Mouse (Mus musculus): ENCODE results near the gene Haus3. TPM values are rescaled to one million over a fixed set of nuclear protein-coding genes. Genes with fewer than 3 reads are reported as not detected.

Haus3 gene
- total and polyA plus RNA-seq, 3 experiments = 2.0 to 111 (median 94.2) TPM

DNA sequence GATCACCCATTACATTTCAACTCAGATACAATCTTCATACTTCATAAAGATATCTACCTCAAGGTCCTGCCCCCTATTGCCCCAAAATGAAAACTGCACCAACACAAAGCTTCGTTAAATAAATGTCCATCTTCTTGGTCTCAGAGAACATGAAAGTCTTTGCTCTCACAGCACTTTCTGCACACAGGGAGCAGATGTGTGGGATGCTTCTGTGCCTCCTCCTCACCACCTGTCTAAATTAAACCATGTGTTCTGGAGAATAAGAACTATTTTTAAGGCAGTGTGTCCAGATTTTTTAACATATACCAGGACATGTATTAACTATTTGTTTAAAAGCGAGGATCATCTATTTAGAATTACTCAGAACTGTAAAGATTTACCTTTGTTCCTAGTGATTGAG, 36.6 kb downstream of the Haus3 start:
- H3K9me3 ChIP-seq (replicated peaks) = no peaks in the 10 kb centered on the region
- ATAC-seq (ENCODE audit: extremely low read depth, insufficient number of reproducible peaks, low FRiP score, poor library complexity, severe bottlenecking) (no peak), DNase-seq (ENCODE audit: low spot score) (no peak)
- no peak overlapping the region for H3K4me3 ChIP-seq (ENCODE audit: low read depth, low read length)
- no peak for TF ChIP-seq GATA1 (IDR thresholded peaks at IDR 0.05; ENCODE audit: borderline replicate concordance, low read length)
- TF ChIP-seq TAL1 (conservative IDR thresholded peaks at IDR 0.05; ENCODE audit: low read depth, low read length) = no peak
- no peak for TF ChIP-seq CTCF (IDR thresholded peaks at IDR 0.05; ENCODE audit: low read depth, low read length)
- no peak for TF ChIP-seq POLR2AphosphoS5 (IDR thresholded peaks at IDR 0.05; ENCODE audit: insufficient replicate concordance, low read depth, low read length)
- TF ChIP-seq GATA2 (IDR thresholded peaks at IDR 0.05; ENCODE audit: borderline replicate concordance, low read depth, low read length) = no peak
- no peaks in the 10 kb centered on the region for H3K36me3 ChIP-seq (replicated peaks)
- no peaks in the 10 kb centered on the region for H3K4me1 ChIP-seq (ENCODE audit: insufficient read depth, low read depth, low read length)
- peaks cover 7% of the 10 kb centered on the region; the same call in 1 of the 2 replicates for H3K27me3 ChIP-seq (ENCODE audit: insufficient read depth, low read length)

DNA sequence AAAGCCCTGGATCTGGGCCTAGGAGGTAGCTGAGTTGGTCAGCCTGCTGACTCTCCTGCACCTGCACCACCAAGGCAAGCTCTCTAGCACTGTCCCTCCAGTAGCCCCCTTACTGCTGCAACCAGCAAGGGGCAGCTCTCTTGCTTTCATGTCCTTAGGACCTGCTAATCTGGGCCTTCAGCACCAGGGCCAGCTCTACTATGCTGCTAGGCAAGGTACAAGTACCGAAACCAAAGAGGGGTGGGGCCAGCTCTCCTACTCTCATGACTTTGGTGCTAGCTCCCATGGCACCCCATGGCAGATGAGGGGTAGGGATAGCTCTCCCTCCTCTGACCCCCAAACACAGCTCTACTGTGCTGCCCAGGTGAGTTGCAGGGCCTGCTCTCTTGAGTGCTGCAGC, 45.2 kb downstream of the Haus3 start:
- Histone ChIP-seq H3K27me3 (ENCODE audit: insufficient read depth, low read length) (0 out of 2 replicates have a peak, but pooled peaks cover 3% of the 10 kb centered on the region), H3K4me3 (ENCODE audit: low read depth, low read length) (no peak overlapping the region), H3K9me3 (replicated peaks) (no peaks in the 10 kb centered on the region), H3K4me1 (ENCODE audit: insufficient read depth, low read depth, low read length) (no peaks in the 10 kb centered on the region; the same call in 1 of the 2 replicates), H3K36me3 (replicated peaks) (no peaks in the 10 kb centered on the region)
- TF ChIP-seq GATA2 (IDR thresholded peaks at IDR 0.05; ENCODE audit: borderline replicate concordance, low read depth, low read length) (no peak), TAL1 (conservative IDR thresholded peaks at IDR 0.05; ENCODE audit: low read depth, low read length) (no peak), GATA1 (IDR thresholded peaks at IDR 0.05; ENCODE audit: borderline replicate concordance, low read length) (no peak), POLR2AphosphoS5 (IDR thresholded peaks at IDR 0.05; ENCODE audit: insufficient replicate concordance, low read depth, low read length) (no peak), CTCF (IDR thresholded peaks at IDR 0.05; ENCODE audit: low read depth, low read length) (no peak)
- DNase-seq (ENCODE audit: low spot score) = no peak
- no peak for ATAC-seq (ENCODE audit: extremely low read depth, insufficient number of reproducible peaks, low FRiP score, poor library complexity, severe bottlenecking)

DNA sequence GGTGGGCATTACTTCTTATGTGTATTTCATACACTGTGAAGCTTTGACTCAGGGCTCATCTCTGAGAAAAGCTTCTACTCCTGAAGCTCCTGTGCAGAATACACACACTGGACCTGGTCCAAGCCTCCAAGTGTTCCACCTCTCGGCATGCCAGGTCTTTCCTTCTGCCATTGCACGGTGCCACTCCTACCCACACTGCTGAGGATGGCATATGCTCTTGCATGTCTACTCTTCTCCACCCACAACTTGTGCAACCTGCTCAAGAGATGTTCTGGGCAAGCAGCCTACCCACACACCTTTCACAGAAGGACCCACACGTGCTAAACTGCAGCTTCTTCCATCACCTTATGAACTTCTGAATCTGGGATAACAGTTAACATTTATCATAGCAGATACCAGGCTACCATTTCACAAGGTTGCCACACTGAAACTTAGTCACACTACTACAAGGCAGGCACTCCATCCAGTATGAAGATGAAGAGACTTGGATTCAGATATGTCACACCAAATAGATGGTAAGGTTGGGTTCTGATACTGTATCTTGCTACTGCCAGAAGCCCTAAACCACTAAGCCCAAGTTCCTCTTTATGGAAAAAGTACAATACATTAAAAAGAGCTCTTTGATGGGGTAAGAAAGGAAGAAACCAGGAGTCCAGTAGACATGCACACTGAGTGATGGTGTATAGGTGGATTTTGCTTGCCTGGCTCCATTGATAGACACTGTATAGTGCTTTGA, 50.0 kb downstream of the Haus3 start:
- H3K4me1 ChIP-seq (ENCODE audit: insufficient read depth, low read depth, low read length) = no peaks in the 10 kb centered on the region; the same call in 1 of the 2 replicates
- no peak for ATAC-seq (ENCODE audit: extremely low read depth, insufficient number of reproducible peaks, low FRiP score, poor library complexity, severe bottlenecking)
- TF ChIP-seq CTCF (IDR thresholded peaks at IDR 0.05; ENCODE audit: low read depth, low read length) (no peak), TAL1 (conservative IDR thresholded peaks at IDR 0.05; ENCODE audit: low read depth, low read length) (no peak)
- H3K4me3 ChIP-seq (ENCODE audit: low read depth, low read length) = no peak overlapping the region
- H3K36me3 ChIP-seq (replicated peaks) = no peaks in the 10 kb centered on the region
- DNase-seq (ENCODE audit: low spot score) = no peak
- H3K9me3 ChIP-seq (replicated peaks) = no peaks in the 10 kb centered on the region
- no peaks in the 10 kb centered on the region for H3K27me3 ChIP-seq (ENCODE audit: insufficient read depth, low read length)

DNA sequence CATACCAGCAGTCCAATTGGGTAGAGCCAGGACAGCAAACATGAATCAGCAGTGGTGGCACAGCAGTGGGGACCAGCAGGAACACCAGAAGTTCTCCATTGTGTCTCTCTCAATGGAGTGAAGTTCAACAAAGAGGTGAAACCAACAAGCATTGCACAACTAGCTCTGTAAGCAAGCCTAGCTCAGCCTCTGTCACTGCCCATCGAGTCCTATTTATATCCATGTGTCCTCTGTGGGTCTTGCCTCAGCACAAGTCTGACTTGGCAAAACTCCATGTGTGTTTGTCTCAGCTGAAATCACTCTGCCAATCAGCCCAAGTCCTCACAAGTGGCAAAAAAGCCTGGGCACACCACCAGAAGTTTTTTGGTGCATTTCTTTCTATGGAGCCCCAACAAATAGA, 63.6 kb downstream of the Haus3 start:
- no peak for DNase-seq (ENCODE audit: low spot score)
- no peaks in the 10 kb centered on the region for H3K4me1 ChIP-seq (ENCODE audit: insufficient read depth, low read depth, low read length)
- TF ChIP-seq TAL1 (conservative IDR thresholded peaks at IDR 0.05; ENCODE audit: low read depth, low read length) (no peak), GATA2 (IDR thresholded peaks at IDR 0.05; ENCODE audit: borderline replicate concordance, low read depth, low read length) (no peak), GATA1 (IDR thresholded peaks at IDR 0.05; ENCODE audit: borderline replicate concordance, low read length) (no peak), CTCF (IDR thresholded peaks at IDR 0.05; ENCODE audit: low read depth, low read length) (no peak), POLR2AphosphoS5 (IDR thresholded peaks at IDR 0.05; ENCODE audit: insufficient replicate concordance, low read depth, low read length) (no peak)
- no peaks in the 10 kb centered on the region for H3K36me3 ChIP-seq (replicated peaks)
- no peaks in the 10 kb centered on the region for H3K9me3 ChIP-seq (replicated peaks)
- ATAC-seq (ENCODE audit: extremely low read depth, insufficient number of reproducible peaks, low FRiP score, poor library complexity, severe bottlenecking) = no peak
- no peak overlapping the region for H3K4me3 ChIP-seq (ENCODE audit: low read depth, low read length)
- no peaks in the 10 kb centered on the region for H3K27me3 ChIP-seq (ENCODE audit: insufficient read depth, low read length)

Other genes starting within 250 kb of the Haus3 start
- gene Nelfa, start 233.1 kb downstream of the Haus3 start, total RNA-seq (2014; fragmentation: Nextera tagmentation) = 41.2 and 46.7 TPM in 2 replicates
- gene Nelfa, start 233.1 kb downstream of the Haus3 start, total RNA-seq (2017) = 26.9 and 28.7 TPM in 2 replicates
- 62.5 and 81.6 TPM in 2 replicates for gene Nelfa, start 233.1 kb downstream of the Haus3 start, polyA plus RNA-seq (2012)
- gene Gm1673, start 186.1 kb downstream of the Haus3 start, total RNA-seq (2014; fragmentation: Nextera tagmentation) = not detected in 2 replicates
- not detected in 2 replicates for gene Gm1673, start 186.1 kb downstream of the Haus3 start, total RNA-seq (2017)
- not detected in 2 replicates for gene Gm1673, start 186.1 kb downstream of the Haus3 start, polyA plus RNA-seq (2012)
- not detected in 2 replicates for gene Nat8l, start 173.5 kb downstream of the Haus3 start, total RNA-seq (2014; fragmentation: Nextera tagmentation)
- not detected in 2 replicates for gene Nat8l, start 173.5 kb downstream of the Haus3 start, total RNA-seq (2017)
- 0.01 TPM in 1 of 2 replicates, not detected in the other for gene Nat8l, start 173.5 kb downstream of the Haus3 start, polyA plus RNA-seq (2012)
- gene Poln, start 79 bp downstream of the Haus3 start, total RNA-seq (2014; fragmentation: Nextera tagmentation) = 0.83 TPM in 1 of 2 replicates, not detected in the other
- 2.9 and 3.4 TPM in 2 replicates for gene Poln, start 79 bp downstream of the Haus3 start, total RNA-seq (2017)
- not detected in 2 replicates for gene Poln, start 79 bp downstream of the Haus3 start, polyA plus RNA-seq (2012)
- 9.8 and 12.8 TPM in 2 replicates for gene Mxd4, start 18.2 kb upstream of the Haus3 start, total RNA-seq (2014; fragmentation: Nextera tagmentation)
- gene Mxd4, start 18.2 kb upstream of the Haus3 start, total RNA-seq (2017) = 28.4 and 38.6 TPM in 2 replicates
- gene Mxd4, start 18.2 kb upstream of the Haus3 start, polyA plus RNA-seq (2012) = 15.0 and 17.9 TPM in 2 replicates
- gene Zfyve28, start 118.9 kb upstream of the Haus3 start, total RNA-seq (2014; fragmentation: Nextera tagmentation) = not detected in 2 replicates
- gene Zfyve28, start 118.9 kb upstream of the Haus3 start, total RNA-seq (2017) = 0.05 TPM in 1 of 2 replicates, not detected in the other
- gene Zfyve28, start 118.9 kb upstream of the Haus3 start, polyA plus RNA-seq (2012) = not detected in 2 replicates
- not detected in 2 replicates for gene Cfap99, start 119.1 kb upstream of the Haus3 start, total RNA-seq (2014; fragmentation: Nextera tagmentation)
- not detected in 2 replicates for gene Cfap99, start 119.1 kb upstream of the Haus3 start, total RNA-seq (2017)
- gene Cfap99, start 119.1 kb upstream of the Haus3 start, polyA plus RNA-seq (2012) = not detected in 2 replicates
- 196 and 202 TPM in 2 replicates for gene Rnf4, start 166.8 kb upstream of the Haus3 start, total RNA-seq (2014; fragmentation: Nextera tagmentation)
- gene Rnf4, start 166.8 kb upstream of the Haus3 start, total RNA-seq (2017) = 161 TPM in 2 replicates
- 32.0 and 41.8 TPM in 2 replicates for gene Rnf4, start 166.8 kb upstream of the Haus3 start, polyA plus RNA-seq (2012)
- 71.3 and 74.9 TPM in 2 replicates for gene Fam193a, start 200.4 kb upstream of the Haus3 start, total RNA-seq (2014; fragmentation: Nextera tagmentation)
- gene Fam193a, start 200.4 kb upstream of the Haus3 start, total RNA-seq (2017) = 24.3 TPM in 2 replicates
- gene Fam193a, start 200.4 kb upstream of the Haus3 start, polyA plus RNA-seq (2012) = 14.7 and 17.4 TPM in 2 replicates